Mouse (Mus musculus) testis, adult 2 months (tissue): ENCODE data around the gene Rragd.

Experiments
- CTCF ChIP-seq: fragments of 200-500 bp; IDR thresholded peaks from 2 replicates; pipeline ENCODE4 v1.5.1; 2012; ENCODE audit warnings: low read depth, mild to moderate bottlenecking, inconsistent platforms, low read length, moderate library complexity; ENCODE audit not compliant: control insufficient read depth, insufficient read depth, insufficient replicate concordance
- POLR2A ChIP-seq: fragments of 200-500 bp; IDR thresholded peaks from 2 replicates; pipeline ENCODE4 v1.6.1; 2012; ENCODE audit warnings: low read depth, mild to moderate bottlenecking, inconsistent platforms, low read length, moderate library complexity; ENCODE audit not compliant: control insufficient read depth

GRCm38 (mm10) chr4:33039826-33040225, 57.0 kb downstream of the Rragd start:
- TF ChIP-seq CTCF: no peak
- no peak for TF ChIP-seq POLR2A
